Mouse (Mus musculus): ENCODE measurements around the gene Pnpla8. TPM values are rescaled to one million over a fixed set of nuclear protein-coding genes. Genes with fewer than 3 reads are reported as not detected.

Gene Pnpla8
- polyA plus RNA-seq, 1 experiment = 13.9 TPM

- no peak for TF ChIP-seq MYOG (IDR thresholded peaks at IDR 0.05; ENCODE audit: control insufficient read depth in 1 of 3, insufficient read depth in 1 of 3, insufficient read length in 2 of 3, low read depth in 2 of 3)
- TF ChIP-seq MYOD1 (IDR thresholded peaks at IDR 0.05; ENCODE audit: control insufficient read depth in 1 of 3, insufficient read length in 2 of 3, low read depth in 2 of 3) = no peak
- no peak for TF ChIP-seq MAX (IDR thresholded peaks at IDR 0.05; ENCODE audit: low read depth)
- TF ChIP-seq TCF12 (IDR thresholded peaks at IDR 0.05; ENCODE audit: insufficient read depth, poor library complexity, severe bottlenecking) = no peak
- TF ChIP-seq SRF (IDR thresholded peaks at IDR 0.05; ENCODE audit: control insufficient read depth, insufficient read length, low read depth) = no peak
- no peak for TF ChIP-seq CEBPB (IDR thresholded peaks at IDR 0.05; ENCODE audit: insufficient read depth, poor library complexity, severe bottlenecking)
- no peak for TF ChIP-seq E2F4 (IDR thresholded peaks at IDR 0.05; ENCODE audit: insufficient read depth)
Observed at GRCm38 (mm10) chr12:44304869-44305268, 83.7 kb downstream of the Pnpla8 start.

GRCm38 (mm10) chr12:44308221-44308620, 87.1 kb downstream of the Pnpla8 start:
- no peaks in the 10 kb centered on the region for H3K27me3 ChIP-seq (ENCODE audit: control insufficient read depth, insufficient read depth, insufficient read length)
- no peaks in the 10 kb centered on the region for H3K79me2 ChIP-seq (ENCODE audit: control insufficient read depth, insufficient read depth)
- H3K36me3 ChIP-seq (ENCODE audit: control insufficient read depth, insufficient read depth) = peaks cover 42% of the 10 kb centered on the region
- no peak for TF ChIP-seq POLR2A (IDR thresholded peaks at IDR 0.05; ENCODE audit: insufficient read length, low read depth)
- TF ChIP-seq USF1 (IDR thresholded peaks at IDR 0.05; ENCODE audit: low read depth) = no peak
- TF ChIP-seq MAX (IDR thresholded peaks at IDR 0.05; ENCODE audit: low read depth) = no peak
- H3K4me3 ChIP-seq = no peak overlapping the region
- no peak overlapping the region for H3K4me2 ChIP-seq (ENCODE audit: low read depth)
- no peak overlapping the region for H3ac ChIP-seq (ENCODE audit: control insufficient read depth, insufficient read length)

More at GRCm38 (mm10) chr12:44304869-44305268, 83.7 kb downstream of the Pnpla8 start:
- no peaks in the 10 kb centered on the region for H3K79me2 ChIP-seq (ENCODE audit: control insufficient read depth, insufficient read depth)
- no peak overlapping the region for H3K4me2 ChIP-seq (ENCODE audit: low read depth)
- H3ac ChIP-seq (ENCODE audit: control insufficient read depth, insufficient read length) = no peak overlapping the region
- H3K36me3 ChIP-seq (ENCODE audit: control insufficient read depth, insufficient read depth) = peaks cover 38% of the 10 kb centered on the region
- no peaks in the 10 kb centered on the region for H3K27me3 ChIP-seq (ENCODE audit: control insufficient read depth, insufficient read depth, insufficient read length)
- no peak overlapping the region for H3K4me3 ChIP-seq

- Histone ChIP-seq H3K4me3 (no peak overlapping the region), H3K36me3 (ENCODE audit: control insufficient read depth, insufficient read depth) (peaks cover 20% of the 10 kb centered on the region), H3K4me2 (ENCODE audit: low read depth) (no peak overlapping the region), H3K27me3 (ENCODE audit: control insufficient read depth, insufficient read depth, insufficient read length) (no peaks in the 10 kb centered on the region), H3ac (ENCODE audit: control insufficient read depth, insufficient read length) (no peak overlapping the region), H3K79me2 (ENCODE audit: control insufficient read depth, insufficient read depth) (no peaks in the 10 kb centered on the region)
- no peak for TF ChIP-seq MYOG (IDR thresholded peaks at IDR 0.05; ENCODE audit: control insufficient read depth in 1 of 3, insufficient read depth in 1 of 3, insufficient read length in 2 of 3, low read depth in 2 of 3)
- TF ChIP-seq POLR2A (IDR thresholded peaks at IDR 0.05; ENCODE audit: insufficient read length, low read depth) = no peak
- TF ChIP-seq MAX (IDR thresholded peaks at IDR 0.05; ENCODE audit: low read depth) = no peak
Observed at GRCm38 (mm10) chr12:44315212-44315611, 94.0 kb downstream of the Pnpla8 start.

- H3K4me2 ChIP-seq (ENCODE audit: low read depth) = no peak overlapping the region
- no peak overlapping the region for H3K4me3 ChIP-seq
- H3K79me2 ChIP-seq (ENCODE audit: control insufficient read depth, insufficient read depth) = no peaks in the 10 kb centered on the region
- TF ChIP-seq USF1 (IDR thresholded peaks at IDR 0.05; ENCODE audit: low read depth) (no peak), MYOG (IDR thresholded peaks at IDR 0.05; ENCODE audit: control insufficient read depth in 1 of 3, insufficient read depth in 1 of 3, insufficient read length in 2 of 3, low read depth in 2 of 3) (no peak), CEBPB (IDR thresholded peaks at IDR 0.05; ENCODE audit: insufficient read depth, poor library complexity, severe bottlenecking) (no peak), SRF (IDR thresholded peaks at IDR 0.05; ENCODE audit: control insufficient read depth, insufficient read length, low read depth) (no peak), E2F4 (IDR thresholded peaks at IDR 0.05; ENCODE audit: insufficient read depth) (no peak), MYOD1 (IDR thresholded peaks at IDR 0.05; ENCODE audit: control insufficient read depth in 1 of 3, insufficient read length in 2 of 3, low read depth in 2 of 3) (no peak), TCF3 (IDR thresholded peaks at IDR 0.05; ENCODE audit: insufficient read length, low read depth) (no peak)
- peaks cover 7% of the 10 kb centered on the region for H3K27me3 ChIP-seq (ENCODE audit: control insufficient read depth, insufficient read depth, insufficient read length)
- no peak overlapping the region for H3ac ChIP-seq (ENCODE audit: control insufficient read depth, insufficient read length)
- H3K36me3 ChIP-seq (ENCODE audit: control insufficient read depth, insufficient read depth) = no peaks in the 10 kb centered on the region
Observed at GRCm38 (mm10) chr12:44325091-44325490, 103.9 kb downstream of the Pnpla8 start.

GRCm38 (mm10) chr12:44327452-44327851, 106.3 kb downstream of the Pnpla8 start:
- Histone ChIP-seq H3K4me3 (no peak overlapping the region), H3K4me2 (ENCODE audit: low read depth) (no peak overlapping the region), H3K27me3 (ENCODE audit: control insufficient read depth, insufficient read depth, insufficient read length) (peaks cover 7% of the 10 kb centered on the region), H3K79me2 (ENCODE audit: control insufficient read depth, insufficient read depth) (no peaks in the 10 kb centered on the region), H3ac (ENCODE audit: control insufficient read depth, insufficient read length) (no peak overlapping the region), H3K36me3 (ENCODE audit: control insufficient read depth, insufficient read depth) (no peaks in the 10 kb centered on the region)
- no peak for TF ChIP-seq MYOD1 (IDR thresholded peaks at IDR 0.05; ENCODE audit: control insufficient read depth in 1 of 3, insufficient read length in 2 of 3, low read depth in 2 of 3)
- TF ChIP-seq CEBPB (IDR thresholded peaks at IDR 0.05; ENCODE audit: insufficient read depth, poor library complexity, severe bottlenecking) = no peak
- no peak for TF ChIP-seq MAX (IDR thresholded peaks at IDR 0.05; ENCODE audit: low read depth)
- TF ChIP-seq E2F4 (IDR thresholded peaks at IDR 0.05; ENCODE audit: insufficient read depth) = no peak

- Histone ChIP-seq H3K4me2 (ENCODE audit: low read depth) (peak within 1 kb of the TSS; percentile 76), H3K36me3 (ENCODE audit: control insufficient read depth, insufficient read depth) (no peaks in the 10 kb centered on the region), H3K79me2 (ENCODE audit: control insufficient read depth, insufficient read depth) (no peaks in the 10 kb centered on the region), H3K4me3 (peak within 1 kb of the TSS; percentile 12), H3K27me3 (ENCODE audit: control insufficient read depth, insufficient read depth, insufficient read length) (peaks cover 7% of the 10 kb centered on the region), H3ac (ENCODE audit: control insufficient read depth, insufficient read length) (peak within 1 kb of the TSS; percentile 1)
- peak in 2 of 3 experiments; percentile 68 to 88 for TF ChIP-seq MYOD1 (IDR thresholded peaks at IDR 0.05; ENCODE audit: control insufficient read depth in 1 of 3, insufficient read length in 2 of 3, low read depth in 2 of 3)
- no peak for TF ChIP-seq TCF12 (IDR thresholded peaks at IDR 0.05; ENCODE audit: insufficient read depth, poor library complexity, severe bottlenecking)
- TF ChIP-seq POLR2AphosphoS2 (IDR thresholded peaks at IDR 0.05; ENCODE audit: insufficient read length, low read depth) = peak; percentile 11
- peak in 2 of 3 experiments; percentile 84 to 96 for TF ChIP-seq MYOG (IDR thresholded peaks at IDR 0.05; ENCODE audit: control insufficient read depth in 1 of 3, insufficient read depth in 1 of 3, insufficient read length in 2 of 3, low read depth in 2 of 3)
- TF ChIP-seq TCF3 (IDR thresholded peaks at IDR 0.05; ENCODE audit: insufficient read length, low read depth) = peak; percentile 26
Observed at GRCm38 (mm10) chr12:44328381-44329315, 107.5 kb downstream of the Pnpla8 start, which contains the start of gene Nrcam. Gene Nrcam, plus strand, starts transcription at chr12:44328885.
